Mouse (Mus musculus) lung, postnatal 36 days (tissue): ENCODE measurements around the gene Blvra.

ENCODE experiments used
- DNase-seq: peaks from one replicate; pipeline ENCODE4 v3.0.0; 2022; ENCODE audit warnings: mixed read lengths

Blvra gene

GRCm38 (mm10) chr2:127137838-127138420 lies 67.5 kb downstream of the Blvra start:
- DNase-seq = no peak

GRCm38 (mm10) chr2:127138449-127138848 lies 68.0 kb downstream of the Blvra start:
- no peak for DNase-seq

GRCm38 (mm10) chr2:127139094-127139493 lies 68.6 kb downstream of the Blvra start:
- DNase-seq = no peak

- no peak for DNase-seq
These were observed 69.1 kb downstream of the Blvra start for GRCm38 (mm10) chr2:127139605-127140004.

GRCm38 (mm10) chr2:127140011-127140410 lies 69.5 kb downstream of the Blvra start:
- no peak for DNase-seq

GRCm38 (mm10) chr2:127142031-127142430 lies 71.6 kb downstream of the Blvra start:
- DNase-seq = no peak

- no peak for DNase-seq
These were observed 72.2 kb downstream of the Blvra start for GRCm38 (mm10) chr2:127142577-127143157.

GRCm38 (mm10) chr2:127143158-127144063 lies 72.9 kb downstream of the Blvra start, which contains the start of gene Itpripl1:
TSS of gene Itpripl1 (minus strand) at chr2:127143442.
- DNase-seq = peak; percentile 90

GRCm38 (mm10) chr2:127145699-127146098 lies 75.2 kb downstream of the Blvra start:
- no peak for DNase-seq
